Mouse (Mus musculus) ES-Bruce4 (cell line): ENCODE data around the gene Ing2.

Experiments
- CTCF ChIP-seq: IDR thresholded peaks from one replicate; pipeline ENCODE4 v1.8.1; 2011; ENCODE audit warnings: low read depth, low read length
- EP300 ChIP-seq: IDR thresholded peaks from 2 replicates; pipeline ENCODE4 v1.6.1; 2011; ENCODE audit warnings: low read depth, low read length; ENCODE audit not compliant: insufficient read depth
- POLR2A ChIP-seq: IDR thresholded peaks from one replicate; pipeline ENCODE4 v1.8.1; 2011; ENCODE audit warnings: low read length; ENCODE audit not compliant: insufficient read depth

GRCm38 (mm10) chr8:47676224-47676623 lies 868 bp upstream of the Ing2 start:
- TF ChIP-seq POLR2A = no peak
- no peak for TF ChIP-seq CTCF
- TF ChIP-seq EP300 = no peak
